Mouse (Mus musculus) cerebellum, postnatal 10 days (tissue): Measurements from ENCODE around the gene AI593442.

Source experiments
- DNase-seq, 2 experiments: peaks; one replicate each; pipeline ENCODE4 v3.0.0; 2021; ENCODE audit warnings: mixed read lengths in 2 of 2

AI593442 gene

DNA sequence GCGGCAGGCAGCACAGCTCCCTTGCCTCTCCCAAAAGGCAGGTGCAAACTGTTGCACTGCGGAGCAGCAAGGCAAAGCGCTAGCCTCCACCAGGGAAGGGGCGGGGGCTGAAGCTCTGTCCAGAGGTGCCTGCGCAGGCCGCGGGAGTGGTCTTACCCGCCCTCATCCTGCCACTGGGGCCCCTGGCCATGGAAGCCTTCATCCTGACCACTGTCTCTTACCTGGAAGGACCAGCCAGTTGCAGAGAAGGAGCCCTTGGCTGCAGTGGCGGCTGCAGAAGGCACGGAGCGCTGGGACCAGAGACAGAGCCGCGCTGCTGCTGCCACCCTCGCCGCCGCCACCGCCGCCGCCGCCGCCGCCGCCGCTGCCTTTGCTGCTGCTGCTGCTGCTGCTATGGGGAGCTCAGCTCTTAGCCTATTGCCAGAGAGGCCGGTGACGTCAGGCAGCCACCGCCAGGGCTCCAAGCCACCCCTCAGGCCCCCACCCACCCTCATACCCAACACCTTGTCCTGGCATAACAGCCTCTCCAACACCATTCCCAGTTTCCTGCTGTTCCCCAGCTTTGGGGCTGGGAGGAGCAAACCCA, at the start of gene AI593442:
TSS of gene AI593442 (minus strand) at position 419 of the 586 bp plus-strand sequence.
- peak; percentile 66 to 68 for DNase-seq

DNA sequence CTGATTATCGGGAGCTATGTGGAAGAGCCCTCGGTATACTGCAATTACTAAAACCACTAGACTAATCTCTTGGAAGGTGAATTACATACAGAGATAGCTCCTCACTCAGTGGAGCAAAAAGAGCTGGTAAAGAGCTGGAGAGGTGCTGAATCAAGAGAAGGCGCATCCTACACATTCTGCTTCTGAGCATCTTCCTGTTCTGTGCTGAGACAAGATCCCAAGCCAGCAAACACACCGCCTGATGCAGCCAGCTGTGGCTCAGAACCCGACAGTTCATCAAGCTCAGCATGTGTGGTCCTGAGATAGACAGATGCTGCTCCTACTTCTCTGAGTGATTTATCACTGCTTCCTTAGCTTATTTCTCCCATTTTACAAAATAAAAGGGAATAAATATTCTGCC, 49.2 kb upstream of the AI593442 start:
- DNase-seq, result no peak

DNA sequence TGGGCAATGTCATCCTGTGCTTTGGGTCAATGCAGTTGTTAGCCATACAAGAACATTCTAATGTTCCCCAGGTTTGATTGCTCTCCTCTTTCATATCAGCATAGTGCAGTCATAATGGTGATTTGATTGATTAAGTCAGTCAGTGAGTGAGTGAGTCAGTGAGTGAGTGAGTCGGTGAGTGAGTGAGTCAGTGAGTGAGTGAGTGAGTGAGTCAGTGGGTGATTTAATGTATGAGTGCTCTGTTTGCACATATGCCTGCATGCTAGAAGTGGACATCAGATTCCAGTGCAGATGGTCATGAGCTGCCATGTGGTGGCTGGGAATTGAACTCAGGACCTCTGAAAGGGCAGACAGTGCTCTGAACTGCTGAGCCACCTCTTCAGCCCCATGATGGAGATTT, 43.0 kb upstream of the AI593442 start:
- DNase-seq, result no peak

DNA sequence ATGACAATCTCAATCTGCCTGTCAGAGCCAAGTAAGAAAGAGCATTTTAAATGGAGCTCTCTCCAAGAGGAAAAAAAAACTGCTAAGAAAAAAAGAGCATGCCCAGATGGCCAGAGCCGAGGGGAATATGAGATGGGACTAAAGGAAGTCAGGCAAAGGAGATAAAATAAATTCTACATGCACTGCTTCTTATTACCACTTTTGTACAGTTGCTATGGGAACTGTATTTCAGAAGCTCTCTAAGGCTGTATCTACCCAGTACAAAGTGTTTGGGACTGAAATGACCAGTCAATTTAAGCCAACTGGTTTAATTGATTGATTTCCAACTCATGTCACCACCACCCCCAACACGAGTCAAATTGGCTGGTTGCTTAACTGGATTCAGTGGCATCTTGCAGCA, 40.0 kb upstream of the AI593442 start:
- DNase-seq, result peak; percentile 5 to 10

DNA sequence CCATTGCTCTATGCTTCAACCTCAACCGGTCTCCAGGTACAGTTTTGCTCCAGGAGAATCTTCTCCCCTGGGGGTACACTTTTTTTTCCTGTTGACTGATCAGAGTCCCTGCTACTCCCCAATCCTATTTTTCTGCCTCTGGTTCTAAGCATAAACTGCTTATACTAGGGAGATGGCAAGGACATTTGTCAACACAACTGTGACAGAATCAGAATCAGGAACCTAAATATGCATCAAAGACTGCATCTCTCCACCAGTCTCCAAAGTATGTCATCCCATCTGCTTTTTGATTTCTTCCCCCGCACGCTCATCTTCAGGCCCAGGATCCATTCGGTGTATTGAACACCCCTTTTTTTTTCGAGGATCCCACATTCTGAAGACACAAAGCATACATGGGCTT, 456 bp upstream of the AI593442 start:
- DNase-seq, result no peak

DNA sequence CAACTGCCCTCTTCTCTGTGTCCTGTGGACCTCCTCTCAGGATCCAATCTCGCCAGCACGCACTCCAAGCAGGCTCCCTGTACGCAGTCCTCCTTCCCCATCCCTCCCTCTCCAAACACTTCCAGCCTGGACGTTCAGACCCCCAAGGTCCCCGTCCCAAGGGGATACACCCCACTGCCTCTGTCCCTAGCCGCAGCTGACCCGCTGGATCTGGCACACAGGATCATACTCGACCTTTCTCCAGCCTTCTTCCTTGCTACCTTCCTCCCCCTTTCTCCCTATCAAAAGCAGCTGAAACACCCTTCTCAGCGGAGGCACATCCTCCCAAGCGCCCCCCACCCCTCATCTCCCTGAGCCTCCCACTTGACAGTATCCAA, 753 bp downstream of the AI593442 start:
- no peak for DNase-seq

DNA sequence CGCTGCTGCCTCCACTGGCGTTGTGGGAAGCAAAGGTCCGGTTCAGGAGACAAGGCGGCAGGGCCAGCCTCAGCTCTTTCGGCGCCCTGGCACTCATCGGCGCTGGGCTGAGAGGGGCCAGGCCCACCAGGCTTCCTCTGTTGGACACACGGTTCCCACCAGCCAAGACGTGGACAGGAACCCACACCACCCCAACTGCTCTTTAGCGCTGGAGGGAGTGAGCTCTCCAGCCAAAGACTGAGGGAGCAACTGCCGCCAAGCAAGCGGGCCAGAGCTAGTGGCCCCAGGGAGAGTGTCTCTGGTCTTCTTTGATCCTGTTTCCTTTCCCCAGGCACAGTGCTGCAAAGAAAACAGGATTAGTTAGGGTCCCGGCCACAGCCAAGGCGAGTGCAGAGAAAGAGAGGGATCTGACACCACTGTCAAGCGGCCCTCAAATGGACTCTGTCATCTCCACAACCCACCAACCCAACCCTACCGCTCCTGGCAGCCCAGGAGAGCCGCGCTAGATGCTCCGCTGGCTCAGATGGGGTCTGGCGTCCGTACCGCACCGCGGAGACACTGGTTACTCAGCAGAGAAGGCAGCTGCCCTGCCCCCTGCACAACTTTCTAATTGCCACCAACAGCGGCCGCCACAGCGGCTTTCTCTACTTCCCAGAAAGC, 1.3 kb downstream of the AI593442 start:
- peak; percentile 59 to 64 for DNase-seq

DNA sequence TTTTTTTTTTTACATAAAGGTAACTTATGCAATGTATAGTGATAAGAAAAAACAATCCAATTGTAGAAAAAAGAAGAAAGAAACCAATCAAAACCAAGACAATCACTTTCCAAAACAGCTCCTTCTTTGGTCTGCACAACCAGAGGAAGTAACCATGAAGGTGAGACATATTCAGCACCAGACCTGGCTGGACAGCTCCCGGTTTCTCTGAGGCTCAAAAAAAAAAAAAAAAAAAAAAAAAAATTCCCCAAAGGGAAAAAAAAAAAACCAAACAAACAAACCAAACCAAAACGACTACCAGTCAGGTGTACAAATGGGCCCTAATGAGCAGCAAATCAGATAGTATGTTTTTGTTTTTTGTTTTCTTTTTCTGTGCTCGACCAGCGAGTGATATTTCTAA, 3.0 kb downstream of the AI593442 start:
- peak in 1 of 2 experiments; percentile 6 for DNase-seq

DNA sequence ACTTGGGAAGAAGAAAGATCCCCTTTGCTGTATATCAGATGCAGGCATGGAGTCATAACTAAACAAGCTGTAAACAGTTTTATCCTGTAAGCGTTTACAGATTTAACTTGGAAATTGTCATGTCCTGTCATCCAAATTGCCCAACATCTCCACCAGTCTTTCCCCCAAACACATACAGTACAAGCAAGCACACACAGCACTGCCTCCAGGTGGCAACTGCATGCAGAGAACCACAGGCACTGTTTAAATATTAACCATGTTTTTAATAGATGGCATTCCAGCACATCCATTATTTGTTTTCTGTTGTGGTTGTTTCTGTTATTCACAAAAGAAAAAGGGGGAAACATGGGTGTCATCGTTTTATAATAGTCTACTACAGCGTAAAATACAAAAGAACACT, 3.6 kb downstream of the AI593442 start:
- peak in 1 of 2 experiments; percentile 9 for DNase-seq

DNA sequence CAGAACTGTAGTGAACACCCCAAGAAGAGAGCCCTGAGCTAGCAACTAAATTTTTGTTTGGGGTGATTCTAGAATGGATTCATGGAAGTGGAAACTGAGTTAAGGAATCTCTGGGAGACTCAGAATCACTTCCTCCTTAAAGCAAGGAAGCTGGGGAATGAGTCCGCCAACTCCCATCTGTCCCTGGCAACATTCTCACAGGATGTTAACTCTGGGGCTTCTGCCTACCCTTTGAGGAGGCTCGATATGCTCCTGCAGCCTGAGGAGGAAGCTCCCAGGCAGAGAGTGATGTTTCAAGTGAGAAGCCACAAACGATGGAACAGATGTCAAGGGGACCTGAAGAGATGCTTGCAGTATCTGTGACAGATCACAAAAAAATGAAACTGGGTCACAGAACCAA, 18.2 kb downstream of the AI593442 start:
- DNase-seq, result no peak

DNA sequence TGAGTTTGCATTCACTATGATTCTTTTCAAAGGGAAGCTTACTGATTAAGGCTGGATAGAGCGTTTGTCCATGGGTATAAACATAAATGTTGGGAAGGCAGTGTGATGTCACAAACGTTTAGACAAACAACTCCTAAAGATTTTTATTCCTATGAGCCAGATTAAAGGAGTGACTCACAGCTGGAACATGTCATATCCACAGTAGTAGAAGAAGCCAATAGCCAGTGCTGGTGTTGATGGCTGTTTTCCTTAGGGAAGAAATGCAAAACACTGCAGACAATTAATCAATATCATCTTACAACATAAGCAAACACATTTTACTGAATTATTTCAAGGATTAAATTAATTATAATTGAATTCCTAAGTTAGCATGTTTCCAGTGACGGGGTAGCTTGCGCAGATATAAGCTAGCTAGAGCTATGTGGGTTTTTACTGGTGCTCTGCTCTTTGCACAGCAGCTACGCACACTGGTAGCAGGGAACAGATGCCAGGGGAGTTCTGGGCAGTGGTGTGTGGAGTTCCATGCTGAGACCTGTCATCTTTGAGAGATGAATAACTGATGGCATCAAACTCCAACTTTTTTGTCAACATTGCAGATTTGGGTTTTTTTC, 29.1 kb downstream of the AI593442 start:
- no peak for DNase-seq

DNA sequence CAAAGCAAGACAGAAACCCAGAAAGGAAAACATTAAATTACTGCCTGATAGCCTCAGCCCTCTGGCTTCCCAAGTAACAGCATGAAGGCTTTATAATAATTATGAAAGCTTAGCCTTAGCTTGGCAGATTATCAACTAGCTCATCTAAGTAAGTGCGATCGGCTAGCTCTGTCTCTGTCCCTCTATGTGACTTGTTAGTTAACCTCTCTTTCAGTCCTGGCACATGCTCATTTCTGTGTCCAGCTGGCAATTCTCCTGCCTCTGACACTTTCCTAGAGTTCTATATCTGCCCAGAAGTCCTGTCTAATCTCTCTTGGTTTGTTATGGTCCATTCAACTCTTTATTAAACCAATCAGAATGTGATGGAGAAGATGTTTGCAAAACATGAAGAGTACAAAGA, 34.3 kb downstream of the AI593442 start:
- DNase-seq, result peak; percentile 21 to 25

DNA sequence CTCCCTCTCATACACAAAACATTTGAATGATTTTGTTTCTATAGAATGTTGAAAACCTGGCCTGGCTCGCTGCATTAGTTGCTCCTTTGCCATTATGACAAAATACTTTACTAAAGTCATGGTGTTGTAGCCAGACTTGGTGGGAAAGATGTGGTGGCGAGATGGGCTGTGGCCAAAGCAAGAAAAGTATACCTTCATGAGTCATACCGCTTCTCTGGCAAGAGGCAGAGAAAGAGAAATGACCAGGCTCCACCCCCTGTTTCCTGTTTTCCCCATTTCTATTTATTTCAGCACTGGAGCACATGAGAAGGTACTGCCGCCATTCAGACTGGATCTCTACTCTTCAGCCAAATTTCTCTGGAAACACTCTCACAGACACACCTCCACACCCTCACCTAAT, 35.0 kb downstream of the AI593442 start:
- DNase-seq, result no peak

DNA sequence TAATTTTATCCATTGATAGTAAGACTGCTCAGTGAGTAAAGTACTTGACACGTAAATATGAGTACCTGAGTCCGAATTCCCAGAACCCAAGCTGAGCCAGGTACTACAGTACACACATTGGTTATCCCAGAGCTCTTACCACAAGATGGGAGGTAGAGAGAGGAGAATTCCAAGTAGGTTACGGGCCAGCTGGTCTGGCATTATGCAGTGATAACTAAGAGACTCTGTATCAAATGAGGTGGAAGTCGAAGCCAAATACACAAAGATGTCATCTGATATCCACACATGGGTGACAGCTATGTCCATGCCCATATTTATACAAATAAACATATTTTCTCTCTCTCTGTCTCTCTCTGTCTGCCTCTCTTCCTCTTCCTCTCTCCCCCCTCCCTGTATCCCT, 35.4 kb downstream of the AI593442 start:
- peak in 1 of 2 experiments; percentile 10 for DNase-seq

DNA sequence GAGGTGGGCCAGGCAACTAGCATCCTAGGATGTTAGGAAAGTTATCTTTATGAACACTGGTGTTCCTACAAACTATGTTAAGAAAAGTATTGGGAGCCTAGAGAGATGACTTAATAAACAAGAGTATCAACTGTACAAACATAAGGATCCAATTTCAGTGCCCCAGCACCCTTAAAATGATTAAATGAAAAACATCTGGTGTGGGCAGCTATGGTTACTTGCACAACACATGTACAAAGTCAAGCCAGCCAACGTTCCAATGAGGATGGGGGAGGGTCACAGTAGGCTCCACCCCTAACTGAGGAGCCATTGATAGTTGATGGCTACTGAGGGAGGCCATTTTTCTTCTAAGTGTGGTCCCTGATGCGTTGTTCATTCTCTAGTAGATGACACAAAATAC, 43.6 kb downstream of the AI593442 start:
- no peak for DNase-seq

DNA sequence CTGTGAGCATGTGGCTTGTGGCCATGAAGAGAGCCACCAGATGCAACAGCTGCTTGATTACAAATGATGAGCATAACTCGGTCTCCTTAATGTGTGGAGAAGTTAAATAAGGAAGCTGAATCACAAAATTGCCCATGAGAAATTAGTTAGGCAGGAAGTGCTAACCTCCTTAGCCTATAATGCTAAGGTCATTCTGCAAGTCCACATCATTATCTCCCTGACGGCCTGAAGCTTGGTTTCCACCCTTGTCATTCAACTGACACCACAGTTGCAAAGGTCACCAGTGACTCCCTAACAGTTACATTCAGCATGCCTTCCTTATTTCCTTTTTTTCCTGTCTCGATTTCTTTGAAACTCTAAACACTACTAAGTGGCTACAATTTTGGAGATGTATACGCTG, 55.7 kb downstream of the AI593442 start:
- DNase-seq, result no peak
